Mouse (Mus musculus): ENCODE results near the gene Lcor. TPM values are rescaled to one million over a fixed set of nuclear protein-coding genes. Genes with fewer than 3 reads are reported as not detected.

Lcor gene
- polyA plus RNA-seq, 1 experiment from 2014 or later, result 5.9 TPM

GRCm38 (mm10) chr19:41600647-41601046, 118.2 kb downstream of the Lcor start:
- no peak for ATAC-seq (ENCODE audit: low read depth)
- Histone ChIP-seq H3K27me3 (no peaks in the 10 kb centered on the region), H3K9me3 (replicated peaks) (no peaks in the 10 kb centered on the region), H3K4me2 (no peak overlapping the region), H3K4me3 (replicated peaks) (no peak overlapping the region), H3K27ac (no peak overlapping the region), H3K4me1 (replicated peaks) (no peaks in the 10 kb centered on the region), H3K36me3 (no peaks in the 10 kb centered on the region), H3K9ac (no peak overlapping the region)
- no peak for DNase-seq
- WGBS (ENCODE audit: insufficient replicate concordance), result 64% methylated on average over 11 of the region's 11 CpGs

GRCm38 (mm10) chr19:41606208-41606987, 124.0 kb downstream of the Lcor start:
- Histone ChIP-seq H3K4me1 (replicated peaks) (no peaks in the 10 kb centered on the region), H3K36me3 (no peaks in the 10 kb centered on the region), H3K4me2 (no peak overlapping the region), H3K9ac (no peak overlapping the region), H3K4me3 (replicated peaks) (no peak overlapping the region), H3K9me3 (replicated peaks) (no peaks in the 10 kb centered on the region), H3K27me3 (no peaks in the 10 kb centered on the region), H3K27ac (no peak overlapping the region)
- WGBS (ENCODE audit: insufficient replicate concordance), result 72% methylated on average over 10 of the region's 10 CpGs
- no peak for DNase-seq
- no peak for ATAC-seq (ENCODE audit: low read depth)

- Histone ChIP-seq H3K27ac (no peak overlapping the region), H3K4me2 (no peak overlapping the region), H3K4me1 (replicated peaks) (no peaks in the 10 kb centered on the region), H3K9ac (no peak overlapping the region), H3K27me3 (no peaks in the 10 kb centered on the region), H3K36me3 (no peaks in the 10 kb centered on the region), H3K4me3 (replicated peaks) (no peak overlapping the region), H3K9me3 (replicated peaks) (no peaks in the 10 kb centered on the region)
- no peak for DNase-seq
- no peak for ATAC-seq (ENCODE audit: low read depth)
- 58% methylated on average over 6 of the region's 6 CpGs for WGBS (ENCODE audit: insufficient replicate concordance)
Measured at GRCm38 (mm10) chr19:41611683-41612082, 129.2 kb downstream of the Lcor start.

Small RNA genes within 50 kb of the gene (microRNA-seq; reads per million reads assigned to microRNA genes)
- 1.8 reads per million for gene Mir8091

Other genes starting within 250 kb of the Lcor start
- gene Tm9sf3, start 218.6 kb upstream of the Lcor start, polyA plus RNA-seq (2015; fragmentation: Nextera tagmentation; extraction: Ambion mirVana), result 58.2 and 72.6 TPM in 2 replicates
- 5.3 and 6.7 TPM in 2 replicates for gene Pik3ap1, start 97.5 kb upstream of the Lcor start, polyA plus RNA-seq (2015; fragmentation: Nextera tagmentation; extraction: Ambion mirVana)
- gene Gm340, start 99.7 kb downstream of the Lcor start, polyA plus RNA-seq (2015; fragmentation: Nextera tagmentation; extraction: Ambion mirVana), result 1.3 and 1.4 TPM in 2 replicates

All from liver, embryonic 13.5 days (tissue).